Mouse (Mus musculus) forebrain, embryonic 15.5 days (tissue): ENCODE measurements at regions not wholly inside any gene's neighbourhood (a gene's known extent, or its start where the extent isn't known, plus 50 kb on each side); places are given as distances from the start of the nearest gene placed in this dataset.

Experiments
- ATAC-seq: fragments of 200-750 bp; cut with Nextera tagmentation; replicated peaks from 2 replicates; pipeline ENCODE4 v1.8.0; 2017; ENCODE audit warnings: mild to moderate bottlenecking, moderate TSS enrichment, moderate library complexity
- H3K27ac ChIP-seq: fragments of 300-500 bp; sonication (generic); replicated peaks from 2 replicates; pipeline ENCODE4 v1.5.1; 2015; ENCODE audit warnings: mild to moderate bottlenecking, inconsistent platforms
- H3K27me3 ChIP-seq: fragments of 300-500 bp; sonication (generic); 2 replicates; pipeline ENCODE4 v1.6.1; 2015; ENCODE audit warnings: inconsistent platforms
- H3K36me3 ChIP-seq: fragments of 300-500 bp; sonication (generic); 2 replicates; pipeline ENCODE4 v1.6.1; 2015; ENCODE audit warnings: mild to moderate bottlenecking, inconsistent platforms
- H3K4me1 ChIP-seq: fragments of 300-500 bp; sonication (generic); 2 replicates; pipeline ENCODE4 v1.6.1; 2015; ENCODE audit warnings: inconsistent platforms
- H3K4me2 ChIP-seq: fragments of 300-500 bp; sonication (generic); replicated peaks from 2 replicates; pipeline ENCODE4 v1.6.1; 2015; ENCODE audit warnings: mild to moderate bottlenecking, inconsistent platforms
- H3K4me3 ChIP-seq: fragments of 300-500 bp; sonication (generic); 2 replicates; pipeline ENCODE4 v1.5.1; 2015; ENCODE audit warnings: mild to moderate bottlenecking, inconsistent platforms
- H3K9ac ChIP-seq: fragments of 300-500 bp; sonication (generic); replicated peaks from 2 replicates; pipeline ENCODE4 v1.6.1; 2015; ENCODE audit warnings: mild to moderate bottlenecking, inconsistent platforms
- H3K9me3 ChIP-seq: fragments of 300-500 bp; sonication (generic); 2 replicates; pipeline ENCODE4 v1.6.1; 2016; ENCODE audit warnings: inconsistent platforms
- WGBS: fragments of 180-500 bp; shearing (Covaris S2); methylation state at CpG from one replicate; pipeline ENCODE4 v1.1.7; 2015; ENCODE audit warnings: mixed read lengths; 5-methylcytosine and 5-hydroxymethylcytosine counted together

DNA sequence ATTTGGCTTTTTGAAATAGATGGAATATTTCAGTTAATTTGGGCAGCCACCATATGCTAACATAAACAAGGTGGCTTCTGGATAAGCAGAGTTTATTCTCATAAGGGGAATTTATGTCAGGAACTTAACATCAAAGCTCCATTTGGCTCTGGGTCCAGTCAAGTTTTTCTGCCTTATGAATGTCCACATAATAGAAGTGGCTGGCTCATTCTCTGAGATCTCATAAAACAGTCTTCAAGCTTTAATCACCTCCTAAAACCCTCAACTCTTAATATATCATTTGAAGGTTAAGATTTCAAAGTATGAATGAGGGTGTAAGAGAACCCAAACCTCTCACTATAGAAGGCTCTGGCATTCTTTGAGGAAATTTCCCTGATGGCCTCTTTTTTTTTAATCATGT lies 1361.0 kb downstream of the Efna5 start:
- H3K27ac ChIP-seq, result no peak overlapping the region
- ATAC-seq, result no peak
- H3K4me3 ChIP-seq, result no peak overlapping the region
- H3K4me1 ChIP-seq, result no peaks in the 10 kb centered on the region
- H3K9ac ChIP-seq, result no peak overlapping the region
- H3K9me3 ChIP-seq, result no peaks in the 10 kb centered on the region
- no peaks in the 10 kb centered on the region for H3K27me3 ChIP-seq
- no peak overlapping the region for H3K4me2 ChIP-seq
- H3K36me3 ChIP-seq, result no peaks in the 10 kb centered on the region

GRCm38 (mm10) chr17:61515059-61515458 lies 1366.1 kb downstream of the Efna5 start:
- H3K4me1 ChIP-seq, result no peaks in the 10 kb centered on the region
- WGBS, result 94% methylated on average over 1 of the region's 1 CpGs
- no peaks in the 10 kb centered on the region for H3K36me3 ChIP-seq
- H3K4me3 ChIP-seq, result no peak overlapping the region
- no peaks in the 10 kb centered on the region for H3K9me3 ChIP-seq
- H3K27me3 ChIP-seq, result no peaks in the 10 kb centered on the region
- ATAC-seq, result no peak
- no peak overlapping the region for H3K4me2 ChIP-seq
- no peak overlapping the region for H3K27ac ChIP-seq
- no peak overlapping the region for H3K9ac ChIP-seq

DNA sequence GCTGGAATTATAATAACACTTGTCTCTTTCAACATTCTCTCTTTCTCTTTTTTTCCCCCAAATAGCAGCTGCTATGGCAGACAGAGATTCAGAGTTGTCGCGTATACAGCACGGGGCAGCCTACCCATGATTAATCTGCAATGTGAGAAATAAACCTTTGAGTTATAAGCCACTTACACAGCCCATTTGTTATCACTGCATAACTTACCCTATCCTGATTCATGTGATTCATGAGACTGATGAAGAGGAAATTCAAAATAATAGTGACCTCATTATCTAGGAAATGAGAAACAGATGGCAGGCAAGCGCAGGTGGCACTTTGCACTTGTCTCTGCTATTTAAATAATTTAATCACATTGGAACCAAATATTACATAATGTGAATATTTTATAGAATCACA lies 1367.7 kb downstream of the Efna5 start:
- ATAC-seq, result peak; percentile 95
- Histone ChIP-seq H3K27me3 (no peaks in the 10 kb centered on the region), H3K9ac (no peak overlapping the region), H3K4me2 (no peak overlapping the region), H3K27ac (no peak overlapping the region), H3K4me3 (no peak overlapping the region), H3K36me3 (no peaks in the 10 kb centered on the region), H3K4me1 (no peaks in the 10 kb centered on the region), H3K9me3 (no peaks in the 10 kb centered on the region)
- WGBS, result 46% methylated on average over 4 of the region's 4 CpGs

DNA sequence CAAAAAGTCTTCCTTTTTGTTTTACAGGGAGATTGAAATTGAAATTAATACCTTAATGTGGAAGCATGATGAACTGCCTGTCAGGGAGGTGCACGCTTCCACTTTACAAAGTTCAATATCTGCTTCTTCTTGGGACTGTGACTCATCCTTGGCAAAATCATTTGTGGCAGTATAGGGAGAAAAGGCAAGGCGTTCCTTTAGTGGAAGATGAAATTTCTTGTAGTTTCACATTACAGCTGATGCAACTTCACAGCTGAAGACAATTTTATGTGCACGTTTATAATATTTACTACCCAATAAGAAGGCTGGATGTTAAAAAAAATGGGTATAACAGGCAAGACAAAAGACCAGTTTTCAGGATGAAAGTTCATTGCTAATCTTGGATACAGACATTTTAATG lies 1385.9 kb downstream of the Efna5 start:
- no peaks in the 10 kb centered on the region for H3K27me3 ChIP-seq
- no peaks in the 10 kb centered on the region for H3K9me3 ChIP-seq
- no peak overlapping the region for H3K9ac ChIP-seq
- ATAC-seq, result no peak
- no peak overlapping the region for H3K4me2 ChIP-seq
- no peak overlapping the region for H3K4me3 ChIP-seq
- WGBS, result 85% methylated on average over 3 of the region's 3 CpGs
- H3K27ac ChIP-seq, result no peak overlapping the region
- H3K36me3 ChIP-seq, result no peaks in the 10 kb centered on the region
- no peaks in the 10 kb centered on the region for H3K4me1 ChIP-seq

DNA sequence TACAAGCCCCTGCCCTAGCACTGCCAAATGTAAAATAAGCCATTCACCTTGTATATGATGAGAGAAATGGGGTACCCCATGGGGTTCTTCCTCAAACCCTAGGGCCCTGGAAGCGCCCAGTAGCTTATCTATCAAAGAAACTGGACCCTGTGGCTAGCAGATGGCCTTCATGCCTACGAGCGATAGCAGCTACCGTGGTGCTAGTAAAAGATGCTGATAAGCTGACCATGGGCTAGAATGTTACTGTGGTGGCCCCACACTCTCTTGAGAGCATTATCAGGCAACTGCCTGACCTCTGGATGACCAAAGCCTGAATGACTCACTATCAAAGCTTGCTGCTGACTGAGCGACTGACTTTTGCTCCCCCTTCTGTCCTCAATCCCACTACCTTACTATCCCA lies 1403.7 kb downstream of the Efna5 start:
- no peak for ATAC-seq
- H3K27me3 ChIP-seq, result no peaks in the 10 kb centered on the region
- no peak overlapping the region for H3K27ac ChIP-seq
- H3K4me1 ChIP-seq, result no peaks in the 10 kb centered on the region
- 92% methylated on average over 5 of the region's 5 CpGs for WGBS
- no peaks in the 10 kb centered on the region for H3K36me3 ChIP-seq
- no peak overlapping the region for H3K4me2 ChIP-seq
- no peak overlapping the region for H3K9ac ChIP-seq
- no peak overlapping the region for H3K4me3 ChIP-seq
- H3K9me3 ChIP-seq, result peaks cover 15% of the 10 kb centered on the region; the same call in 1 of the 2 replicates

DNA sequence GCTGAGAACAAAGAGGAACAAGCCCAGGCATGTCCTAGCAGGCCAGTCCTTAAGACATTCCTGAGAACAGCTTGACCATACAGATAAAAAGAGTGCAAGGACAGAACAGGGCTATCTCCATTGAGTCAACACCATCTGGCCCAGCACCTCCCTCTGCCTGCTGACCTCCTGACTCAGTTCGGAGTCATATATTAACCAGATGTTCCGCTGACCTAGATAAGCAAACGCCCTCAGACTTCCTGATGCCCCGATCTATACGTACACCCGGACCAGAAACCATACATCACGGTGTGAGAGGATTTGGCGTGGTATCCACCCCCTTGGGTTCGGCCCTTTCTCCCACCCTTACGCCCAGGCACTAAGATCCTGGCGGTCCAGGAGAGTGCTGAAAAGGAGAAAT lies 1406.7 kb downstream of the Efna5 start:
- Histone ChIP-seq H3K4me3 (no peak overlapping the region), H3K4me1 (no peaks in the 10 kb centered on the region), H3K4me2 (no peak overlapping the region), H3K9me3 (no peaks in the 10 kb centered on the region), H3K36me3 (no peaks in the 10 kb centered on the region), H3K27me3 (no peaks in the 10 kb centered on the region), H3K27ac (no peak overlapping the region), H3K9ac (no peak overlapping the region)
- over 99% methylated on average over 11 of the region's 11 CpGs for WGBS
- ATAC-seq, result no peak

DNA sequence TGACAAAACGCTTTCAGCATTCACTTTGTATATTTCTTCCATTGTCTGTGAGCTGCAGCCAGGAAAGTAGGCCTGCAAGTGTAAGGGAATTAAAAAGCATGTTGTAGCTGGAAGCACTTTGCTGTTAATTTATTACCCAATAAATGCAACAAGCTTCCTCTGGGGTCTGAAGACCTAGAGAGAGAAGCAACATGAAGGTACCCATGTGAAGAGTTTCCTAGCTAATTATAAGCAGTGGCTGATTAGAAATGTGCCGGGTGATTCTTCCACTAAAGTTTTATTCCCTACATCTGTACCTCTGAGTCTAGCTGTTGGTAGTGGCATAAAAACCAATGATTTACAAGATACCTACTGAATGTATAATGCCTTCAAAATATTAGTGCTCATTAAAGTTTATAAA lies 1428.2 kb downstream of the Efna5 start:
- WGBS, result 79% methylated on average over 2 of the region's 2 CpGs
- Histone ChIP-seq H3K9ac (no peak overlapping the region), H3K4me2 (no peak overlapping the region), H3K27me3 (no peaks in the 10 kb centered on the region), H3K27ac (no peak overlapping the region), H3K9me3 (no peaks in the 10 kb centered on the region), H3K4me3 (no peak overlapping the region), H3K36me3 (no peaks in the 10 kb centered on the region), H3K4me1 (no peaks in the 10 kb centered on the region)
- ATAC-seq, result no peak

DNA sequence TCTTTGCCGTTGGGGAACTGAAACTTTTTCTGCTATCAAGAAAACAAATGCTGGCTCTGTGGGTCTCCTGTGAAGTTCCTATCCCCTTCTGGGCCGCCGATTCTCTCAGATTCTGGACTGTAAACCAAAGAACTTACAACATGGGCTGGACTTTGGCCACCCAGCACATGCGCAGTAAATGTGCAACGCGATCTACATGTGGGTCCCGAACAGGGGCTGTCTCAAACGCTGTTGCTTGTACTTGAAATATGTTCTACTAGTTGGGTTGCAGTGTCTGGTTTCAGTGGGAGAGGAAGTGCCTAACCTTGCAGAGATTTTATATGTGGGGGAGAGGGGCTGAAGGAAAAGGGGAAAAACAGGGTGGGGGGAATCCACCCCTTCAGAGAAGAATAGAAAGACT lies 1454.3 kb downstream of the Efna5 start:
- H3K36me3 ChIP-seq, result no peaks in the 10 kb centered on the region
- no peak overlapping the region for H3K27ac ChIP-seq
- no peaks in the 10 kb centered on the region for H3K27me3 ChIP-seq
- WGBS, result 85% methylated on average over 8 of the region's 8 CpGs
- H3K4me2 ChIP-seq, result no peak overlapping the region
- ATAC-seq, result no peak
- H3K4me1 ChIP-seq, result no peaks in the 10 kb centered on the region
- no peak overlapping the region for H3K9ac ChIP-seq
- no peak overlapping the region for H3K4me3 ChIP-seq
- no peaks in the 10 kb centered on the region for H3K9me3 ChIP-seq
